In the genomic region with DNA sequence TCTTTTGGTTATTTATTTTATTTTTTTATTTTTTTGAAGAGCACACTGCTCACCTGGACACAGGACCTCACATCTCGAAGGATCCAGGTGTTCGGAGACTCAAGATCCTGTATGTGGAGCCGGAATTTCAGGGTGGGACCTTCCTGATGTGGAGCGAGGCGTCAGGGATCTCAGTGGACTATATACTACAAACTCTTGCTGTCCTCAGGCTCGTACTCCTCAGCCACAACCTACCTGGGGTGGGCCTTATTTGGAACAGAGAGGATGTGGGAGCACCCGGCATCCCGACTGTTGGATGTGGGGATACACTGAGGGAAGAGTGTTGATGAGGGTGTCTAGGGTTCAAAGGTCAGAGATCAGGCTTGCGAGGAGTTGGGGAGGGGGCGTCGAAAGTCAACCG, we compare ENCODE assay signal across 8 mouse cellular contexts. TPM values are rescaled to one million over a fixed set of nuclear protein-coding genes. Genes with fewer than 3 reads are reported as not detected.
A peak's percentile ranks its signal among the peaks of the same experiment; 100 is the strongest.
DNase-seq lines count a peak whose midpoint lies in the region; ATAC-seq and TF ChIP-seq lines count a peak whose summit lies in the region.
"Not testable (repeated sequence)": the region's sequence is repeated elsewhere in the genome, so short reads cannot be mapped to it uniquely, and the experiment has no call there.

No protein-coding gene starts in this region.

- not testable (repeated sequence) for H3K27me3 ChIP-seq in embryonic facial prominence, embryonic 12.5 days; forebrain, embryonic 15.5 days; heart, postnatal 0 days (ENCODE audit: control insufficient read depth, insufficient read depth, low read length); intestine, embryonic 15.5 days (replicated peaks); limb, embryonic 13.5 days; lung, embryonic 16.5 days (ENCODE audit: control insufficient read depth, insufficient read depth, low read depth, low read length); midbrain, postnatal 0 days (ENCODE audit: insufficient read depth, low read length); stomach, postnatal 0 days (ENCODE audit: control insufficient read depth, insufficient read depth, low read length)

- no CpG with 5 or more reads among the region's 12 CpGs for WGBS in embryonic facial prominence, embryonic 12.5 days
- no CpG with 5 or more reads among the region's 12 CpGs for WGBS in forebrain, embryonic 15.5 days
- WGBS in heart, postnatal 0 days = no CpG with 5 or more reads among the region's 12 CpGs
- no CpG with 5 or more reads among the region's 12 CpGs for WGBS in intestine, embryonic 15.5 days
- WGBS in limb, embryonic 13.5 days = no CpG with 5 or more reads among the region's 12 CpGs
- no CpG with 5 or more reads among the region's 12 CpGs for WGBS in lung, embryonic 16.5 days
- WGBS in midbrain, postnatal 0 days = no CpG with 5 or more reads among the region's 12 CpGs
- no CpG with 5 or more reads among the region's 12 CpGs for WGBS in stomach, postnatal 0 days

- H3K4me3 ChIP-seq in embryonic facial prominence, embryonic 12.5 days = peak overlapping the region; percentile 69; the same call in 1 of the 2 replicates
- peak overlapping the region; percentile 68 for H3K4me3 ChIP-seq in forebrain, embryonic 15.5 days
- H3K4me3 ChIP-seq in heart, postnatal 0 days (ENCODE audit: low read depth, low read length) = peak overlapping the region; percentile 73; the same call in 1 of the 2 replicates
- H3K4me3 ChIP-seq in intestine, embryonic 15.5 days (replicated peaks); stomach, postnatal 0 days (ENCODE audit: low read depth, low read length): not testable (repeated sequence)
- H3K4me3 ChIP-seq in limb, embryonic 13.5 days = peak overlapping the region; percentile 66
- H3K4me3 ChIP-seq in lung, embryonic 16.5 days (ENCODE audit: low read length) = peak overlapping the region; percentile 83
- peak overlapping the region; percentile 53; the same call in 1 of the 2 replicates for H3K4me3 ChIP-seq in midbrain, postnatal 0 days (ENCODE audit: low read depth, low read length)

- TF ChIP-seq CTCF in heart, postnatal 0 days (IDR thresholded peaks at IDR 0.05; ENCODE audit: low read depth); midbrain, postnatal 0 days (IDR thresholded peaks at IDR 0.05); stomach, postnatal 0 days (IDR thresholded peaks at IDR 0.05; ENCODE audit: low read depth): not testable (repeated sequence)

- peaks cover 22% of the 10 kb centered on the region for H3K4me1 ChIP-seq in embryonic facial prominence, embryonic 12.5 days
- H3K4me1 ChIP-seq in forebrain, embryonic 15.5 days = peaks cover 21% of the 10 kb centered on the region
- H3K4me1 ChIP-seq in heart, postnatal 0 days (ENCODE audit: control insufficient read depth, insufficient read depth); intestine, embryonic 15.5 days (replicated peaks); midbrain, postnatal 0 days (ENCODE audit: insufficient read depth, low read length); stomach, postnatal 0 days (replicated peaks; ENCODE audit: control insufficient read depth, insufficient read depth): not testable (repeated sequence)
- H3K4me1 ChIP-seq in limb, embryonic 13.5 days = peaks cover 22% of the 10 kb centered on the region
- H3K4me1 ChIP-seq in lung, embryonic 16.5 days (replicated peaks; ENCODE audit: control insufficient read depth, insufficient read depth, low read length) = peaks cover 12% of the 10 kb centered on the region

- not testable (repeated sequence) for H3K9me3 ChIP-seq in embryonic facial prominence, embryonic 12.5 days; forebrain, embryonic 15.5 days; heart, postnatal 0 days (replicated peaks; ENCODE audit: control insufficient read depth, low read length); intestine, embryonic 15.5 days; limb, embryonic 13.5 days; lung, embryonic 16.5 days (ENCODE audit: control insufficient read depth, low read length); midbrain, postnatal 0 days (ENCODE audit: low read length); stomach, postnatal 0 days (ENCODE audit: control insufficient read depth, low read length)

- not testable (repeated sequence) for H3K4me2 ChIP-seq in embryonic facial prominence, embryonic 12.5 days (replicated peaks); forebrain, embryonic 15.5 days (replicated peaks); heart, postnatal 0 days (ENCODE audit: low read depth, low read length); intestine, embryonic 15.5 days (replicated peaks); limb, embryonic 13.5 days (replicated peaks); lung, embryonic 16.5 days (ENCODE audit: low read depth, low read length); midbrain, postnatal 0 days (ENCODE audit: low read depth, low read length, poor library complexity, severe bottlenecking); stomach, postnatal 0 days (replicated peaks; ENCODE audit: low read depth)

- H3K36me3 ChIP-seq in embryonic facial prominence, embryonic 12.5 days = peaks cover 26% of the 10 kb centered on the region
- peaks cover 20% of the 10 kb centered on the region for H3K36me3 ChIP-seq in forebrain, embryonic 15.5 days
- H3K36me3 ChIP-seq in heart, postnatal 0 days (replicated peaks; ENCODE audit: control insufficient read depth, insufficient read depth, low read length) = peaks cover 20% of the 10 kb centered on the region
- H3K36me3 ChIP-seq in intestine, embryonic 15.5 days; lung, embryonic 16.5 days (ENCODE audit: control insufficient read depth, insufficient read depth, low read length); midbrain, postnatal 0 days (ENCODE audit: insufficient read depth, low read length); stomach, postnatal 0 days (ENCODE audit: control insufficient read depth, insufficient read depth, low read length): not testable (repeated sequence)
- H3K36me3 ChIP-seq in limb, embryonic 13.5 days = peaks cover 32% of the 10 kb centered on the region

- not testable (repeated sequence) for H3K27ac ChIP-seq in embryonic facial prominence, embryonic 12.5 days; forebrain, embryonic 15.5 days (replicated peaks); heart, postnatal 0 days (ENCODE audit: low read depth); intestine, embryonic 15.5 days; limb, embryonic 13.5 days; lung, embryonic 16.5 days (ENCODE audit: low read length); midbrain, postnatal 0 days (ENCODE audit: low read depth, low read length); stomach, postnatal 0 days (replicated peaks)

- not testable (repeated sequence) for H3K9ac ChIP-seq in embryonic facial prominence, embryonic 12.5 days; forebrain, embryonic 15.5 days (replicated peaks); heart, postnatal 0 days (replicated peaks; ENCODE audit: low read depth, low read length); intestine, embryonic 15.5 days; limb, embryonic 13.5 days; lung, embryonic 16.5 days (ENCODE audit: low read length); midbrain, postnatal 0 days (replicated peaks; ENCODE audit: low read length, poor library complexity, severe bottlenecking); stomach, postnatal 0 days (ENCODE audit: low read length)

- TF ChIP-seq EP300 in heart, postnatal 0 days (IDR thresholded peaks at IDR 0.05; ENCODE audit: low read depth); stomach, postnatal 0 days (optimal IDR thresholded peaks at IDR 0.05): not testable (repeated sequence)

- peak; percentile 19; the same call in 1 of the 2 replicates for ATAC-seq in embryonic facial prominence, embryonic 12.5 days (ENCODE audit: insufficient number of reproducible peaks, insufficient read depth, low FRiP score, low TSS enrichment)
- ATAC-seq in forebrain, embryonic 15.5 days (replicated peaks) = peak; percentile 70
- ATAC-seq in heart, postnatal 0 days (ENCODE audit: insufficient read depth, low read depth) = peak; percentile 13
- peak; percentile 59 for ATAC-seq in intestine, embryonic 15.5 days
- ATAC-seq in limb, embryonic 13.5 days (ENCODE audit: low FRiP score, low read depth) = peak; percentile 38
- ATAC-seq in lung, embryonic 16.5 days (ENCODE audit: low read depth) = peak; percentile 29
- peak; percentile 55 for ATAC-seq in midbrain, postnatal 0 days (ENCODE audit: low FRiP score)
- ATAC-seq in stomach, postnatal 0 days (ENCODE audit: low FRiP score, low TSS enrichment) = peak; percentile 54

- not testable (repeated sequence) for DNase-seq in heart, postnatal 0 days (ENCODE audit: low spot score); midbrain, postnatal 0 days (ENCODE audit: low spot score); stomach, postnatal 0 days (ENCODE audit: low spot score)

RNA-seq across cellular contexts. Expression of a gene that starts 0.2 kb away (rescaled TPM):
- 18.2 and 19.4 TPM in 2 replicates for polyA plus RNA-seq in embryonic facial prominence, embryonic 12.5 days (2016; fragmentation: Nextera tagmentation; extraction: Ambion mirVana)
- polyA plus RNA-seq in forebrain, embryonic 15.5 days (2015; fragmentation: Nextera tagmentation; extraction: Ambion mirVana) = 39.8 and 42.2 TPM in 2 replicates
- total RNA-seq in heart, postnatal 0 days (2014; rRNA removed; ENCODE audit: low replicate concordance) = 6.1 and 7.1 TPM in 2 replicates
- 8.7 and 10.4 TPM in 2 replicates for polyA plus RNA-seq in heart, postnatal 0 days (2015; fragmentation: Nextera tagmentation; extraction: Ambion mirVana)
- polyA plus RNA-seq in intestine, embryonic 15.5 days (2015; fragmentation: Nextera tagmentation; extraction: Ambion mirVana) = 10.3 and 10.7 TPM in 2 replicates
- polyA plus RNA-seq in limb, embryonic 13.5 days (2015; fragmentation: Nextera tagmentation; extraction: Ambion mirVana) = 19.1 and 19.6 TPM in 2 replicates
- polyA plus RNA-seq in lung, embryonic 16.5 days (2015; fragmentation: Nextera tagmentation; extraction: Ambion mirVana) = 16.2 and 16.9 TPM in 2 replicates
- 35.3 and 42.2 TPM in 2 replicates for total RNA-seq in midbrain, postnatal 0 days (2014; rRNA removed)
- polyA plus RNA-seq in midbrain, postnatal 0 days (2015; fragmentation: Nextera tagmentation; extraction: Ambion mirVana) = 50.9 and 51.9 TPM in 2 replicates
- polyA plus RNA-seq in stomach, postnatal 0 days (2015; fragmentation: Nextera tagmentation; extraction: Ambion mirVana) = 9.6 and 10.1 TPM in 2 replicates

RNA-seq across cellular contexts. Expression of a gene that starts 0.3 kb away (rescaled TPM):
- 73.4 and 75.0 TPM in 2 replicates for polyA plus RNA-seq in embryonic facial prominence, embryonic 12.5 days (2016; fragmentation: Nextera tagmentation; extraction: Ambion mirVana)
- 105 and 108 TPM in 2 replicates for polyA plus RNA-seq in forebrain, embryonic 15.5 days (2015; fragmentation: Nextera tagmentation; extraction: Ambion mirVana)
- 16.7 and 38.2 TPM in 2 replicates for total RNA-seq in heart, postnatal 0 days (2014; rRNA removed; ENCODE audit: low replicate concordance)
- 57.6 and 57.7 TPM in 2 replicates for polyA plus RNA-seq in heart, postnatal 0 days (2015; fragmentation: Nextera tagmentation; extraction: Ambion mirVana)
- 57.0 and 62.3 TPM in 2 replicates for polyA plus RNA-seq in intestine, embryonic 15.5 days (2015; fragmentation: Nextera tagmentation; extraction: Ambion mirVana)
- 82.4 and 84.4 TPM in 2 replicates for polyA plus RNA-seq in limb, embryonic 13.5 days (2015; fragmentation: Nextera tagmentation; extraction: Ambion mirVana)
- polyA plus RNA-seq in lung, embryonic 16.5 days (2015; fragmentation: Nextera tagmentation; extraction: Ambion mirVana) = 69.9 and 79.0 TPM in 2 replicates
- total RNA-seq in midbrain, postnatal 0 days (2014; rRNA removed) = 47.6 and 60.4 TPM in 2 replicates
- 69.6 and 82.7 TPM in 2 replicates for polyA plus RNA-seq in midbrain, postnatal 0 days (2015; fragmentation: Nextera tagmentation; extraction: Ambion mirVana)
- 39.5 and 42.9 TPM in 2 replicates for polyA plus RNA-seq in stomach, postnatal 0 days (2015; fragmentation: Nextera tagmentation; extraction: Ambion mirVana)

RNA-seq across cellular contexts. Expression of a gene that starts 8.0 kb away (rescaled TPM):
- polyA plus RNA-seq in embryonic facial prominence, embryonic 12.5 days (2016; fragmentation: Nextera tagmentation; extraction: Ambion mirVana) = 2.0 and 2.3 TPM in 2 replicates
- polyA plus RNA-seq in forebrain, embryonic 15.5 days (2015; fragmentation: Nextera tagmentation; extraction: Ambion mirVana) = 2.5 and 3.6 TPM in 2 replicates
- total RNA-seq in heart, postnatal 0 days (2014; rRNA removed; ENCODE audit: low replicate concordance) = 0.27 and 5.4 TPM in 2 replicates
- polyA plus RNA-seq in heart, postnatal 0 days (2015; fragmentation: Nextera tagmentation; extraction: Ambion mirVana) = 2.7 and 2.8 TPM in 2 replicates
- polyA plus RNA-seq in intestine, embryonic 15.5 days (2015; fragmentation: Nextera tagmentation; extraction: Ambion mirVana) = 4.3 and 5.3 TPM in 2 replicates
- 2.6 and 3.1 TPM in 2 replicates for polyA plus RNA-seq in limb, embryonic 13.5 days (2015; fragmentation: Nextera tagmentation; extraction: Ambion mirVana)
- 4.0 and 5.4 TPM in 2 replicates for polyA plus RNA-seq in lung, embryonic 16.5 days (2015; fragmentation: Nextera tagmentation; extraction: Ambion mirVana)
- 0.93 and 1.2 TPM in 2 replicates for total RNA-seq in midbrain, postnatal 0 days (2014; rRNA removed)
- 2.2 and 2.8 TPM in 2 replicates for polyA plus RNA-seq in midbrain, postnatal 0 days (2015; fragmentation: Nextera tagmentation; extraction: Ambion mirVana)
- polyA plus RNA-seq in stomach, postnatal 0 days (2015; fragmentation: Nextera tagmentation; extraction: Ambion mirVana) = 5.0 and 5.3 TPM in 2 replicates

RNA-seq across cellular contexts. Expression of a gene that starts 9.9 kb away (rescaled TPM):
- 0.57 and 1.0 TPM in 2 replicates for polyA plus RNA-seq in embryonic facial prominence, embryonic 12.5 days (2016; fragmentation: Nextera tagmentation; extraction: Ambion mirVana)
- polyA plus RNA-seq in forebrain, embryonic 15.5 days (2015; fragmentation: Nextera tagmentation; extraction: Ambion mirVana) = 0.74 and 1.1 TPM in 2 replicates
- 1.2 and 14.3 TPM in 2 replicates for total RNA-seq in heart, postnatal 0 days (2014; rRNA removed; ENCODE audit: low replicate concordance)
- 2.7 and 2.9 TPM in 2 replicates for polyA plus RNA-seq in heart, postnatal 0 days (2015; fragmentation: Nextera tagmentation; extraction: Ambion mirVana)
- 0.83 and 0.99 TPM in 2 replicates for polyA plus RNA-seq in intestine, embryonic 15.5 days (2015; fragmentation: Nextera tagmentation; extraction: Ambion mirVana)
- 1.9 and 2.5 TPM in 2 replicates for polyA plus RNA-seq in limb, embryonic 13.5 days (2015; fragmentation: Nextera tagmentation; extraction: Ambion mirVana)
- polyA plus RNA-seq in lung, embryonic 16.5 days (2015; fragmentation: Nextera tagmentation; extraction: Ambion mirVana) = 2.7 and 4.4 TPM in 2 replicates
- not detected in 2 replicates for total RNA-seq in midbrain, postnatal 0 days (2014; rRNA removed)
- 0.41 and 0.49 TPM in 2 replicates for polyA plus RNA-seq in midbrain, postnatal 0 days (2015; fragmentation: Nextera tagmentation; extraction: Ambion mirVana)
- polyA plus RNA-seq in stomach, postnatal 0 days (2015; fragmentation: Nextera tagmentation; extraction: Ambion mirVana) = 0.70 and 1.0 TPM in 2 replicates

RNA-seq across cellular contexts. Expression of a gene that starts 23.3 kb away (rescaled TPM):
- 221 and 227 TPM in 2 replicates for polyA plus RNA-seq in embryonic facial prominence, embryonic 12.5 days (2016; fragmentation: Nextera tagmentation; extraction: Ambion mirVana)
- polyA plus RNA-seq in forebrain, embryonic 15.5 days (2015; fragmentation: Nextera tagmentation; extraction: Ambion mirVana) = 235 and 247 TPM in 2 replicates
- 54.9 and 69.3 TPM in 2 replicates for total RNA-seq in heart, postnatal 0 days (2014; rRNA removed; ENCODE audit: low replicate concordance)
- 60.8 and 66.9 TPM in 2 replicates for polyA plus RNA-seq in heart, postnatal 0 days (2015; fragmentation: Nextera tagmentation; extraction: Ambion mirVana)
- 112 and 113 TPM in 2 replicates for polyA plus RNA-seq in intestine, embryonic 15.5 days (2015; fragmentation: Nextera tagmentation; extraction: Ambion mirVana)
- polyA plus RNA-seq in limb, embryonic 13.5 days (2015; fragmentation: Nextera tagmentation; extraction: Ambion mirVana) = 216 and 217 TPM in 2 replicates
- 152 and 156 TPM in 2 replicates for polyA plus RNA-seq in lung, embryonic 16.5 days (2015; fragmentation: Nextera tagmentation; extraction: Ambion mirVana)
- 69.6 and 84.7 TPM in 2 replicates for total RNA-seq in midbrain, postnatal 0 days (2014; rRNA removed)
- 131 and 136 TPM in 2 replicates for polyA plus RNA-seq in midbrain, postnatal 0 days (2015; fragmentation: Nextera tagmentation; extraction: Ambion mirVana)
- 60.8 and 65.9 TPM in 2 replicates for polyA plus RNA-seq in stomach, postnatal 0 days (2015; fragmentation: Nextera tagmentation; extraction: Ambion mirVana)

Comparison
In these comparisons a context has a peak if more than half of its experiments do, and no peak if none do; other contexts are left out.
1. ATAC-seq: peak in every context shown above with its lines; median percentile 70 in forebrain, embryonic 15.5 days; 59 in intestine, embryonic 15.5 days; 55 in midbrain, postnatal 0 days; 54 in stomach, postnatal 0 days; 38 in limb, embryonic 13.5 days; 29 in lung, embryonic 16.5 days; 19 in embryonic facial prominence, embryonic 12.5 days; 13 in heart, postnatal 0 days.